Mouse (Mus musculus): ENCODE measurements at regions not wholly inside any gene's neighbourhood (a gene's known extent, or its start where the extent isn't known, plus 50 kb on each side); places are given as distances from the start of the nearest gene placed in this dataset.

- Histone ChIP-seq H3K9ac (replicated peaks; ENCODE audit: low read depth, low read length) (no peak overlapping the region), H3K4me3 (ENCODE audit: low read depth, low read length) (no peak overlapping the region), H3K4me2 (replicated peaks; ENCODE audit: low read depth, low read length) (no peak overlapping the region), H3K9me3 (ENCODE audit: control insufficient read depth, low read depth, low read length) (no peaks in the 10 kb centered on the region), H3K27me3 (ENCODE audit: control insufficient read depth, insufficient read depth, low read length) (no peaks in the 10 kb centered on the region), H3K36me3 (ENCODE audit: control insufficient read depth, insufficient read depth, low read length) (no peaks in the 10 kb centered on the region), H3K27ac (ENCODE audit: low read length) (no peak overlapping the region), H3K4me1 (ENCODE audit: control insufficient read depth, insufficient read depth, low read length) (no peaks in the 10 kb centered on the region)
- ATAC-seq (ENCODE audit: insufficient number of reproducible peaks, insufficient read depth, low FRiP score, low read depth): no peak
- 91% methylated on average over 8 of the region's 8 CpGs for WGBS
Measured at GRCm38 (mm10) chr3:150640004-150640676, 797.5 kb upstream of the Adgrl4 start.

- Histone ChIP-seq H3K4me1 (ENCODE audit: control insufficient read depth, insufficient read depth, low read length) (no peaks in the 10 kb centered on the region), H3K4me3 (ENCODE audit: low read depth, low read length) (no peak overlapping the region), H3K9me3 (ENCODE audit: control insufficient read depth, low read depth, low read length) (no peaks in the 10 kb centered on the region), H3K27ac (ENCODE audit: low read length) (no peak overlapping the region), H3K27me3 (ENCODE audit: control insufficient read depth, insufficient read depth, low read length) (no peaks in the 10 kb centered on the region), H3K9ac (replicated peaks; ENCODE audit: low read depth, low read length) (no peak overlapping the region), H3K36me3 (ENCODE audit: control insufficient read depth, insufficient read depth, low read length) (no peaks in the 10 kb centered on the region), H3K4me2 (replicated peaks; ENCODE audit: low read depth, low read length) (no peak overlapping the region)
- 78% methylated on average over 3 of the region's 3 CpGs for WGBS
- ATAC-seq (ENCODE audit: insufficient number of reproducible peaks, insufficient read depth, low FRiP score, low read depth): no peak
Measured at GRCm38 (mm10) chr3:150648040-150648439, 789.6 kb upstream of the Adgrl4 start.

GRCm38 (mm10) chr3:150649783-150650565 lies 787.7 kb upstream of the Adgrl4 start:
- H3K9ac ChIP-seq (replicated peaks; ENCODE audit: low read depth, low read length): no peak overlapping the region
- H3K9me3 ChIP-seq (ENCODE audit: control insufficient read depth, low read depth, low read length): no peaks in the 10 kb centered on the region
- no peak overlapping the region for H3K4me2 ChIP-seq (replicated peaks; ENCODE audit: low read depth, low read length)
- no peak overlapping the region for H3K4me3 ChIP-seq (ENCODE audit: low read depth, low read length)
- H3K36me3 ChIP-seq (ENCODE audit: control insufficient read depth, insufficient read depth, low read length): no peaks in the 10 kb centered on the region
- no peaks in the 10 kb centered on the region for H3K27me3 ChIP-seq (ENCODE audit: control insufficient read depth, insufficient read depth, low read length)
- H3K27ac ChIP-seq (ENCODE audit: low read length): no peak overlapping the region
- ATAC-seq (ENCODE audit: insufficient number of reproducible peaks, insufficient read depth, low FRiP score, low read depth): no peak
- H3K4me1 ChIP-seq (ENCODE audit: control insufficient read depth, insufficient read depth, low read length): no peaks in the 10 kb centered on the region
- WGBS: 52% methylated on average over 3 of the region's 3 CpGs

GRCm38 (mm10) chr3:150695751-150696150 lies 741.9 kb upstream of the Adgrl4 start:
- Histone ChIP-seq H3K36me3 (ENCODE audit: control insufficient read depth, insufficient read depth, low read length) (no peaks in the 10 kb centered on the region), H3K4me2 (replicated peaks; ENCODE audit: low read depth, low read length) (no peak overlapping the region), H3K9me3 (ENCODE audit: control insufficient read depth, low read depth, low read length) (no peaks in the 10 kb centered on the region), H3K4me1 (ENCODE audit: control insufficient read depth, insufficient read depth, low read length) (no peaks in the 10 kb centered on the region), H3K9ac (replicated peaks; ENCODE audit: low read depth, low read length) (no peak overlapping the region), H3K27ac (ENCODE audit: low read length) (no peak overlapping the region), H3K4me3 (ENCODE audit: low read depth, low read length) (no peak overlapping the region), H3K27me3 (ENCODE audit: control insufficient read depth, insufficient read depth, low read length) (no peaks in the 10 kb centered on the region)
- ATAC-seq (ENCODE audit: insufficient number of reproducible peaks, insufficient read depth, low FRiP score, low read depth): no peak
- 80% methylated on average over 5 of the region's 5 CpGs for WGBS

- no peaks in the 10 kb centered on the region for H3K9me3 ChIP-seq (ENCODE audit: control insufficient read depth, low read depth, low read length)
- H3K4me2 ChIP-seq (replicated peaks; ENCODE audit: low read depth, low read length): no peak overlapping the region
- H3K27ac ChIP-seq (ENCODE audit: low read length): no peak overlapping the region
- no peak overlapping the region for H3K4me3 ChIP-seq (ENCODE audit: low read depth, low read length)
- no peaks in the 10 kb centered on the region for H3K36me3 ChIP-seq (ENCODE audit: control insufficient read depth, insufficient read depth, low read length)
- no peak overlapping the region for H3K9ac ChIP-seq (replicated peaks; ENCODE audit: low read depth, low read length)
- 34% methylated on average over 2 of the region's 2 CpGs for WGBS
- no peaks in the 10 kb centered on the region for H3K27me3 ChIP-seq (ENCODE audit: control insufficient read depth, insufficient read depth, low read length)
- ATAC-seq (ENCODE audit: insufficient number of reproducible peaks, insufficient read depth, low FRiP score, low read depth): no peak
- no peaks in the 10 kb centered on the region for H3K4me1 ChIP-seq (ENCODE audit: control insufficient read depth, insufficient read depth, low read length)
Measured at GRCm38 (mm10) chr3:150699990-150700389, 737.7 kb upstream of the Adgrl4 start.
